Mouse (Mus musculus) lung, adult 2 months (tissue): ENCODE results near the gene Amph. TPM values are rescaled to one million over a fixed set of nuclear protein-coding genes. Genes with fewer than 3 reads are reported as not detected.
A peak's percentile ranks its signal among the peaks of the same experiment; 100 is the strongest.
"Not testable (repeated sequence)": the region's sequence is repeated elsewhere in the genome, so short reads cannot be mapped to it uniquely, and the experiment has no call there.

Experiments used
- DNase-seq: peaks from one replicate; pipeline ENCODE4 v3.0.0; 2022
- H3K4me1 ChIP-seq: fragments of 200-500 bp; 2 replicates; pipeline ENCODE4 v1.6.1; 2011; ENCODE audit warnings: low read length; ENCODE audit not compliant: control insufficient read depth, insufficient read depth
- H3K4me3 ChIP-seq: fragments of 200-500 bp; replicated peaks from 2 replicates; pipeline ENCODE3; 2011; ENCODE audit warnings: low read depth, mild to moderate bottlenecking, control low read depth, low read length; ENCODE audit errors: extremely low read depth
- CTCF ChIP-seq: fragments of 200-500 bp; IDR thresholded peaks from 2 replicates; pipeline ENCODE4 v1.5.1; 2011; ENCODE audit warnings: mild to moderate bottlenecking, low read length, control low read depth; ENCODE audit not compliant: insufficient read depth
- POLR2A ChIP-seq: fragments of 200-500 bp; IDR thresholded peaks from 2 replicates; pipeline ENCODE4 v1.6.1; 2011; ENCODE audit warnings: low read depth, mild to moderate bottlenecking, control low read depth, low read length, borderline replicate concordance; ENCODE audit errors: extremely low read depth
- WGBS: fragments of 180-500 bp; shearing (Covaris S2); methylation state at CpG from one replicate; pipeline ENCODE4 v1.1.7; 2018; 5-methylcytosine and 5-hydroxymethylcytosine counted together
- polyA plus RNA-seq: library from polyadenylated mRNA; depleted of rRNA; stranded (reverse); fragments of >200 nt; gene quantifications from 2 replicates; pipeline ENCODE4 v1.2.3, GENCODE M21; 2012

Gene Amph
- polyA plus RNA-seq, 1 experiment: 14.3 TPM

- DNase-seq: no peak
- WGBS: 68% methylated on average over 4 of the region's 4 CpGs
- TF ChIP-seq POLR2A (no peak), CTCF (no peak)
- Histone ChIP-seq H3K4me3 (no peak overlapping the region), H3K4me1 (no peaks in the 10 kb centered on the region)
Measured at GRCm38 (mm10) chr13:19081932-19082331, 133.9 kb downstream of the Amph start.

GRCm38 (mm10) chr13:19094571-19094970 is 146.6 kb downstream of the Amph start:
- 91% methylated on average over 6 of the region's 6 CpGs for WGBS
- DNase-seq: no peak
- Histone ChIP-seq H3K4me1 (no peaks in the 10 kb centered on the region), H3K4me3 (no peak overlapping the region)
- TF ChIP-seq POLR2A: no peak
- TF ChIP-seq CTCF: no peak

- no peaks in the 10 kb centered on the region for H3K4me1 ChIP-seq
- DNase-seq: no peak
- TF ChIP-seq POLR2A (no peak), CTCF (no peak)
- H3K4me3 ChIP-seq: no peak overlapping the region
- 78% methylated on average over 4 of the region's 4 CpGs for WGBS
Measured at GRCm38 (mm10) chr13:19097117-19097516, 149.1 kb downstream of the Amph start.

GRCm38 (mm10) chr13:19101889-19102402 is 153.9 kb downstream of the Amph start:
- Histone ChIP-seq H3K4me1 (no peaks in the 10 kb centered on the region), H3K4me3 (no peak overlapping the region)
- DNase-seq: peak; percentile 8
- 75% methylated on average over 10 of the region's 10 CpGs for WGBS
- TF ChIP-seq CTCF (no peak), POLR2A (no peak)

GRCm38 (mm10) chr13:19106418-19106817 is 158.4 kb downstream of the Amph start:
- Histone ChIP-seq H3K4me3 (no peak overlapping the region), H3K4me1 (no peaks in the 10 kb centered on the region)
- WGBS: 35% methylated on average over 5 of the region's 5 CpGs
- no peak for DNase-seq
- TF ChIP-seq CTCF (no peak), POLR2A (no peak)

- 43% methylated on average over 3 of the region's 3 CpGs for WGBS
- DNase-seq: no peak
- Histone ChIP-seq H3K4me3 (no peak overlapping the region), H3K4me1 (no peaks in the 10 kb centered on the region)
- TF ChIP-seq CTCF (no peak), POLR2A (no peak)
Measured at GRCm38 (mm10) chr13:19109331-19109730, 161.3 kb downstream of the Amph start.

- no peak for TF ChIP-seq POLR2A
- no peak for TF ChIP-seq CTCF
- no peak overlapping the region for H3K4me3 ChIP-seq
- WGBS: 87% methylated on average over 14 of the region's 14 CpGs
- H3K4me1 ChIP-seq: no peaks in the 10 kb centered on the region
- no peak for DNase-seq
Measured at GRCm38 (mm10) chr13:19113034-19113922, 165.3 kb downstream of the Amph start.

- not testable (repeated sequence) for H3K4me1 ChIP-seq, DNase-seq, H3K4me3 ChIP-seq
- WGBS: 63% methylated on average over 8 of the region's 9 CpGs
Measured at GRCm38 (mm10) chr13:19114761-19115160, 166.8 kb downstream of the Amph start.

GRCm38 (mm10) chr13:19126912-19127552 is 179.0 kb downstream of the Amph start:
- 55% methylated on average over 5 of the region's 5 CpGs for WGBS

More at GRCm38 (mm10) chr13:19126912-19127552, 179.0 kb downstream of the Amph start:
- Histone ChIP-seq H3K4me3 (no peak overlapping the region), H3K4me1 (no peaks in the 10 kb centered on the region)
- TF ChIP-seq POLR2A (no peak), CTCF (no peak)
- no peak for DNase-seq
